Mouse (Mus musculus) small intestine, adult 10 weeks (tissue): Measurements from ENCODE around the gene Srpr. TPM values are rescaled to one million over a fixed set of nuclear protein-coding genes. Genes with fewer than 3 reads are reported as not detected.

ENCODE experiments used
- polyA plus RNA-seq: library from polyadenylated mRNA; stranded (reverse); fragments of 350-450 nt; fragmentation: Illumina TruSeq; extraction: RNeasy Lipid Tissue Mini Kit (QIAGEN cat#74804); gene quantifications from one replicate; pipeline ENCODE4 v1.2.3, GENCODE M21; 2014; ENCODE audit warnings: low replicate concordance

The Srpr gene
- 141 TPM for polyA plus RNA-seq

GRCm38 (mm10) chr9:35199772-35200471, at the start of gene Srpr, which contains the start of gene Tirap:
Gene Srpr (plus strand): TSS chr9:35200175.
Gene Tirap (minus strand): TSS chr9:35200291.

GRCm38 (mm10) chr9:35175251-35176123, 24.5 kb upstream of the Srpr start, which contains the start of gene Dcps:
Gene Dcps (minus strand): TSS chr9:35176061.

DNA sequence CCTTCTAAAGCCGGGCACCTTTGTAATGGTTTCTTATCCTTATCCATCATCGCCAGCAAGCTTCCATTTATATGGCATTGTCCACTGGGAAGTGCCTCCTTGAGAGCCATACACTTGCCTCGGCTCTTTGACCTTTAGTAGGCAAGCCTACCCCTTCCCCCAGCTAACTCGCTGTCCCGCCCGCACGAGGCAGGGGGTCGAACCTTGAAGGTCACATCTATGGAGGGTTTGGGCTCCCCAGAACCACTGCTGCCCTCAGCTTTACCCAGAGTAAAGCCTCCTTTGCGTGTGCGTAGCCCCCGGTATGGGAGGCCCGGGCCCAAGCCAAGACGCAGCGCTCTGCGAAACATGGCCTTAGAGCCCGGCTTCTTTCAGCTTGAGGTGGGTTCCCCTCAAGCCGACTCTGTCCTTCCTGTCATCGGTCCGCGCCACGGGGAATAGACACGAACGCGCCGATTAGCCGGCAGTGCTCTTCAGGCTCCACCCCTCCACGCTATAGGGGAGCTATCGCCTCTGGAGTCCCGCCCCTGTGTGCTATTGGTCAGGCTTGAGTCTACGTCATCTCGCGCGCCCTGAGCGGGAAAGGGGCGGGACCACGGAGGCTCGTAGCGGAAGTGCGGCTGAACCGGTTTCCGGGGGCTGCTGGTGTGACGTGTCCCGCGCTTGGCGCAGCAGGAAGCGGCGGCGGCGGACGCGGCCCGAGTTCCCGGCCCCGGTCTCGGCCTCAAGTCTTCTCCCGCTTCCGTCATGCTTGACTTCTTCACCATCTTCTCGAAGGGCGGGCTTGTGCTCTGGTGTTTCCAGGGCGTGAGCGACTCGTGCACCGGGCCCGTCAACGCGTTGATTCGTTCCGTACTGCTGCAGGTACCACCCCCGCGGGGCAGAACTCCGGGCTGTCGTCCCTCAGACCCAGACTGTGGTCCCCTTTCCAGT, 10.8 kb downstream of the Srpr start, which contains the start of gene Foxred1:
Foxred1 (minus strand) TSS at position 514 of the 933 bp plus-strand sequence.

GRCm38 (mm10) chr9:35267146-35267975, 67.4 kb downstream of the Srpr start, which contains the start of the genes Fam118b and Rpusd4:
Gene Fam118b (minus strand): TSS chr9:35267805.
Gene Rpusd4 (plus strand): TSS chr9:35267865.

Other genes starting within 250 kb of the Srpr start
- gene St3gal4, start 80.9 kb upstream of the Srpr start, polyA plus RNA-seq: 1,339 TPM
- gene Dcps, start 24.1 kb upstream of the Srpr start, polyA plus RNA-seq: 4.5 TPM
- gene Tirap, start 116 bp downstream of the Srpr start, polyA plus RNA-seq: 9.1 TPM
- 15.3 TPM for gene Foxred1, start 10.9 kb downstream of the Srpr start, polyA plus RNA-seq
- gene Fam118b, start 67.6 kb downstream of the Srpr start, polyA plus RNA-seq: 24.2 TPM
- 1.7 TPM for gene Rpusd4, start 67.7 kb downstream of the Srpr start, polyA plus RNA-seq
- gene Cdon, start 221.0 kb downstream of the Srpr start, polyA plus RNA-seq: 3.2 TPM